Mouse (Mus musculus) liver, embryonic 14.5 days (tissue): ENCODE measurements around the gene Slc9a8. TPM values are rescaled to one million over a fixed set of nuclear protein-coding genes. Genes with fewer than 3 reads are reported as not detected.

Experiments used
- ATAC-seq: fragments of 200-750 bp; cut with Nextera tagmentation; 2 replicates; pipeline ENCODE4 v1.8.0; 2017; ENCODE audit warnings: moderate number of reproducible peaks, mild to moderate bottlenecking, moderate library complexity; ENCODE audit not compliant: insufficient read depth
- DNase-seq, 3 experiments: peaks; one replicate each; pipeline ENCODE4 v3.0.0-alpha.2; 2012 to 2013; ENCODE audit warnings: low read depth in 3 of 3, low spot score in 3 of 3
- H3K27ac ChIP-seq: fragments of 300-500 bp; sonication (generic); 2 replicates; pipeline ENCODE4 v1.5.1; 2014; ENCODE audit warnings: moderate library complexity, mild to moderate bottlenecking, control low read depth, inconsistent platforms
- H3K27me3 ChIP-seq: fragments of 300-500 bp; sonication (generic); 2 replicates; pipeline ENCODE4 v1.6.1; 2014; ENCODE audit warnings: mild to moderate bottlenecking, low read length, moderate library complexity; ENCODE audit not compliant: control insufficient read depth, insufficient read depth
- H3K36me3 ChIP-seq: fragments of 300-500 bp; sonication (generic); replicated peaks from 2 replicates; pipeline ENCODE4 v1.6.1; 2014; ENCODE audit warnings: low read depth; ENCODE audit not compliant: control insufficient read depth, insufficient read depth
- H3K4me1 ChIP-seq, 2 experiments: fragments of 200-500 bp in 1 of 2; fragments of 300-500 bp in 1 of 2; sonication (generic) in 1 of 2; replicated peaks; 2 replicates each; pipeline ENCODE4 v1.6.1; 2012 to 2014; ENCODE audit warnings: antibody characterized with exemption in 1 of 2, inconsistent platforms in 1 of 2, low read length in 1 of 2; ENCODE audit not compliant: control insufficient read depth in 2 of 2, insufficient read depth in 2 of 2
- H3K4me2 ChIP-seq: fragments of 300-500 bp; sonication (generic); 2 replicates; pipeline ENCODE4 v1.6.1; 2014; ENCODE audit warnings: low read depth, mild to moderate bottlenecking, control low read depth, moderate library complexity
- H3K4me3 ChIP-seq, 2 experiments: fragments of 200-500 bp in 1 of 2; fragments of 300-500 bp in 1 of 2; sonication (generic) in 1 of 2; 2 replicates each; pipeline ENCODE4 v1.5.1; 2012 to 2014; ENCODE audit warnings: low read depth in 2 of 2, low read length in 2 of 2, mild to moderate bottlenecking in 2 of 2, control low read depth in 1 of 2, inconsistent platforms in 1 of 2, moderate library complexity in 1 of 2; ENCODE audit not compliant: insufficient read depth in 1 of 2
- H3K9ac ChIP-seq: fragments of 300-500 bp; sonication (generic); replicated peaks from 2 replicates; pipeline ENCODE4 v1.6.1; 2014; ENCODE audit warnings: mild to moderate bottlenecking, control low read depth, moderate library complexity
- H3K9me3 ChIP-seq: fragments of 300-500 bp; sonication (generic); 2 replicates; pipeline ENCODE4 v1.6.1; 2016; ENCODE audit warnings: low read length, mixed read lengths; ENCODE audit not compliant: control insufficient read depth
- CTCF ChIP-seq: IDR thresholded peaks from 2 replicates; pipeline ENCODE4 v1.5.1; 2016; ENCODE audit warnings: antibody characterized with exemption, low read depth, control low read depth
- EP300 ChIP-seq: IDR thresholded peaks from 2 replicates; pipeline ENCODE4 v1.6.1; 2016; ENCODE audit warnings: antibody characterized with exemption, low read depth
- WGBS: fragments of 180-500 bp; shearing (Covaris S2); extraction: QIAGEN DNeasy Blood & Tissue Kit; methylation state at CpG from one replicate; pipeline ENCODE4 v1.1.7; 2014; ENCODE audit not compliant: insufficient replicate concordance; 5-methylcytosine and 5-hydroxymethylcytosine counted together
- polyA plus RNA-seq, 2 experiments: library from polyadenylated mRNA; depleted of rRNA in 1 of 2; stranded (reverse) in 1 of 2; unstranded in 1 of 2; fragments of >200 nt; fragmentation: Nextera tagmentation in 1 of 2; extraction: Ambion mirVana in 1 of 2; gene quantifications; 2 replicates each; pipeline versions ENCODE4 v1.2.1 to v1.2.3; 2012 to 2014

Gene Slc9a8
- polyA plus RNA-seq, 2 experiments, result 8.7 to 13.9 TPM

DNA sequence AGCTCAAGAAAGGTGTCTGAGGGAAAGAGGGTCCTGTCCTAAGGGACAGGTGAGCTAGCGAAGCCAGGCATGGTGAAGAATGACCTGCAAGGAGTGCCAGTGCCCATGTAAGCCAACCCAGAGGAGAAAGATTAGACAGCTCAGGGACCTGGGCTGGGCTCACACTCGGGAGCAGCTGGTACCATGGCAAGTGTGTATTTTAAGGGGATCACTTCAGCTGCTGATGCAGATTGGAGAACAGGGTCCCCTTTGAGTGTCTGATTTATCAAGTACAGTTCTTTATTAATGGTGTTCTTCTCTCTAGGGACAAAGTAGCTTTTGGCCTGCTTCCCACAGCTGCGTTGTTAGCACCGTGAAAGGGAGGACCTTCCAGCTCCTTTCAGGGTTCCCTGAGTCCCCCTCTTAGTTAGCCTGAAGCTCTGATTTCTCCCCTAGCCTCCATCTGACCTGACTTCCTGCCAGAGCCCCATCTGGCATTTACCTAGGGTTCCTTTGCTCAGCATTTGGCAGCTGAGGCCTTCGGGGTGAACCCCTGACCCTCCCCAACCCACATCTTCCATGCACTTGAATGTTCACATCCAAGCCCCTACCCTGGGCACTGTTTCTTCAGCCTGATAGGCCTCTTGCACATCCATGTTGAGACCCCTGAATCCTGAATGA, 35.0 kb downstream of the Slc9a8 start:
- WGBS, result 88% methylated on average over 5 of the region's 5 CpGs
- Histone ChIP-seq H3K9ac (no peak overlapping the region), H3K9me3 (no peaks in the 10 kb centered on the region), H3K4me1 (0 out of 4 replicates have a peak, but pooled peaks cover 0 to 2% of the 10 kb centered on the region in 2 experiments), H3K4me2 (no peak overlapping the region), H3K27ac (no peak overlapping the region), H3K36me3 (peaks cover 26% of the 10 kb centered on the region), H3K27me3 (no peaks in the 10 kb centered on the region), H3K4me3 (no peak overlapping the region)
- DNase-seq (no peak), ATAC-seq (no peak)
- TF ChIP-seq CTCF (no peak), EP300 (no peak)

DNA sequence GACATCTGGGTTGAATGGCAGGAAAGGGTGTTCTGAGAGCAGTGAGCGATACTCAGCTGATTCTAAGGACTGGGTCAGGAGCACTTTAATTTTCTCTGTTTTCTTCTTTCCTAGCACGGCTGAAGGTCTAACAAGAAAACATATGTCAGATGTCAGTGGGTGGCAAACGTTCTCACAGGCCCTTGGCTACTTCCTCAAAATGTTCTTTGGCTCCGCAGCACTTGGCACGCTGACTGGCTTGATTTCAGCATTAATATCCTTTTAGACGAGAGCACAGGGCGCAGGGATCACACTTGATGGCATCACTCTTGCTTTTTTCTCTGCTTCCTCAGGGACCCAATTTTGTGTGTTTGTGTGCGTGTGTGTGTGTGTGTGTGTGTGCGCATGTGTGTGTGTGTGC, 35.7 kb downstream of the Slc9a8 start:
- H3K27ac ChIP-seq, result no peak overlapping the region
- H3K4me3 ChIP-seq, result no peak overlapping the region
- ATAC-seq, result no peak
- no peaks in the 10 kb centered on the region for H3K27me3 ChIP-seq
- WGBS, result 80% methylated on average over 9 of the region's 9 CpGs
- peaks cover 26% of the 10 kb centered on the region for H3K36me3 ChIP-seq
- DNase-seq, result no peak
- no peaks in the 10 kb centered on the region for H3K9me3 ChIP-seq
- 0 out of 4 replicates have a peak, but pooled peaks cover 0 to 2% of the 10 kb centered on the region in 2 experiments for H3K4me1 ChIP-seq
- H3K9ac ChIP-seq, result no peak overlapping the region
- TF ChIP-seq CTCF (no peak), EP300 (no peak)
- no peak overlapping the region for H3K4me2 ChIP-seq

DNA sequence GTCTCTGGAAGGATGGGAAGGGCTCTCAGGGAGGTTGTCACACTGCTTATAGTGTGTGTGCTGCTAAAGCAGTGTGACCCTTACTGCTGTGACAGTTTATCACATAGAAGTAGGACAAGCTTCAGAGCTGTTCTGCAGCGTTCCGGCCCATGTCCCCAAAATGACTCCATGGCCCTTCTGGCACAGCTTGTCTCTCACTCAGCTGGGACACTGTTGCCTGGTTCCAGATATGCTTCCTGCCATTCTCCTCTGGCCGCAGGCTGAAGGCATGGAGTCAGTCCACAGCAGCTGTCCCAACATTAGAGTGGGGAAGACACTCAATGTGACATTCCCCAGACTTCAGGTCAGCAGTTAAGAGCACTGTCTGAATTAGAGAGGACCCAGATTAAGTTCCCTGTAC, 37.0 kb downstream of the Slc9a8 start:
- Histone ChIP-seq H3K36me3 (peaks cover 22% of the 10 kb centered on the region), H3K9me3 (no peaks in the 10 kb centered on the region), H3K27ac (no peak overlapping the region), H3K27me3 (no peaks in the 10 kb centered on the region), H3K4me2 (no peak overlapping the region), H3K4me1 (0 out of 4 replicates have a peak, but pooled peaks cover 0 to 2% of the 10 kb centered on the region in 2 experiments), H3K4me3 (no peak overlapping the region), H3K9ac (no peak overlapping the region)
- 93% methylated on average over 3 of the region's 3 CpGs for WGBS
- no peak for DNase-seq
- no peak for ATAC-seq
- TF ChIP-seq EP300 (no peak), CTCF (no peak)

DNA sequence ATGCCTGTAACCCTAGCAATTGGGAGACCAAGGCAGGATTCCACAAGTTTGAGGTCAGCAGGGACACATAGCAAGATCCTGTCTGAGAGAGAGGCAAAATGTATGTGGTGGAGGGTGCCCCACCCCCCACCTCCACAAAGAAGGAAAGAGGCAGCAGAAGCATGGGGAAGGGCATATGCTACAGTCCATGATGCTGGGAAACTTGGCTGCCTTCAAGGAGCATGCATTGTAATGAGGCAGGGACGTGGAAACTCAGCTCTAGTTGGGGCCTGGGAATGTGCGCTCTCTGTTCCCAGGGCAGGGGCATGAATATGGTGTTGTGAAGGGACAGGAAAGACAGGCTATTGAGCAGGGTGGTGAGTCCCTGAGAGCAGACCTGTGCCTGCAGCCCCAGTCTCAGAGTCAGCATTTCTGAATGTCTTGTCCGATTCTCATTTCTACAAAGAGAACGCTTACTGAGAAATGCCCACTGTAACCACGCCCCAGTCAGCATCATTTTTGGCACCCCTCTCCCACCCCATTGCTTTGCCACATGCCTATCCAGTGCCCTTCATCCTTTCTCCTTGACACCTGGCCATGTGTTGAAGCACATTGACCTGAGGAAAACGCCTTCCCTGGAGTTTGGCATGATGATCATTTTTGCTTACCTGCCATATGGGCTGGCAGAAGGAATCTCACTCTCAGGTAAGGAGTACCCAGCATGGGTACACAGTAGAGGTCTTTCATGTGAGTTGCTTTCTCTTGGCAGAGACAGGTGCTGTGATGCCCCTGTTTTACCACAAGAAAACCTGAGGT, 37.8 kb downstream of the Slc9a8 start:
- 83% methylated on average over 6 of the region's 6 CpGs for WGBS
- H3K27me3 ChIP-seq, result no peaks in the 10 kb centered on the region
- 0 out of 4 replicates have a peak, but pooled peaks cover 0 to 2% of the 10 kb centered on the region in 2 experiments for H3K4me1 ChIP-seq
- H3K36me3 ChIP-seq, result peaks cover 19% of the 10 kb centered on the region
- no peak overlapping the region for H3K9ac ChIP-seq
- no peak for DNase-seq
- no peak for ATAC-seq
- no peak overlapping the region for H3K4me2 ChIP-seq
- H3K27ac ChIP-seq, result no peak overlapping the region; the same call in 1 of the 2 replicates
- H3K9me3 ChIP-seq, result no peaks in the 10 kb centered on the region
- TF ChIP-seq EP300 (no peak), CTCF (no peak)
- H3K4me3 ChIP-seq, result no peak overlapping the region

DNA sequence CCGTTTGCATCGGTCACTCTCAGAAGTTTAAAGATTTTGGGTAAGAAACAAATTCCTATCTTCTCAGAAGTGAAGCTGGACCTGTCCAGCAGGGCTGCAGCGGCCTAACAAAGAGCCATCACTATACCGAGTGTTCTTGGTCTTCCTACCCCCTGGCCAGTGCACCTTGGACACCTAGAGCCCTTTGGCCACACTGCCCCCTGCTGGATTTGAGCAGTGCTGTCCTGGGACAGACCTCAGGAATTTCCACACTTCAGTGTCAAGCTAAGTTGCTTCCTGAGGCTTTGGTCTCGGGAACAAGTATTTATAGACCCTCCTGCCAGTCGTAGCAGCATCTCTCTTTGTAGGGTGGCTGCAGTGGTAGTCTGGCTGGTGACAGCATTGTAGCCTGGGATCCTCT, 41.4 kb downstream of the Slc9a8 start:
- peak; percentile 38 to 57 (median 40) for DNase-seq
- no peaks in the 10 kb centered on the region for H3K27me3 ChIP-seq
- WGBS, result 58% methylated on average over 6 of the region's 6 CpGs
- H3K36me3 ChIP-seq, result peaks cover 20% of the 10 kb centered on the region
- no peak overlapping the region for H3K4me3 ChIP-seq
- TF ChIP-seq EP300, result no peak
- TF ChIP-seq CTCF, result peak; percentile 97
- no peaks in the 10 kb centered on the region for H3K9me3 ChIP-seq
- peak; percentile 69 for ATAC-seq
- no peak overlapping the region for H3K9ac ChIP-seq
- H3K4me1 ChIP-seq, result 0 out of 4 replicates have a peak, but pooled peaks cover 0 to 2% of the 10 kb centered on the region in 2 experiments
- no peak overlapping the region for H3K27ac ChIP-seq
- no peak overlapping the region for H3K4me2 ChIP-seq
